Comparison of ENCODE assay signal across 15 mouse cellular contexts in the genomic region with DNA sequence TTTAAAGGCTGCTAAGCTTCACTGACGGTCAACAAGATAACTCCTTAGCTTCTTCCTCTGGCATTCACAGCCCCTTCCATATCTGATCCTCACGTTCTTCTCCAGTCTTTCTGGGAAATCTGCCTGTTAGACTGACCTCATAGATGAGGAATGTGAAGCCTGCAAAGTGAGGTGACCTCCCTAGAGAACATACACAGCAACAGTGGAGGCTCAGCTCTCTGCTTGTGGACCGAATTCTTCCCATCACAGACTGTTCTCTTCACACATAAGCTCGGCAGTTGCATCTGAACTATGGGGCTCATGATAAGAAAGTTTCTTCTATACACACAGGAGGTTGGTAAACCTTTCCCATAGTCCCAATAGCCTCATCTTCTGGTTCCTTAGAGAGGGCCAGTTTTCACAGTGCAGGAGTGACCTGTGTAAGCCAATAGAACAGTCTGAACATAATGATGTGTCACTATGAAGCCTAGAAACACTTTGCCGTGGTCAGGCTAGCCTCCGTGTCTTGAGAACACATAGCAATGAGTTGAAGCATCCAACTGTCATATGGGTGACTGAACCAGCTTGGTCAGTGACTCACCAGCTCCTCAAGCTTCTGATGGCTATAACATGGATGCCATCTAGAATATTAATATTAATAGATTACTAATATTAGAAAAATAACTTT.
A peak's percentile ranks its signal among the peaks of the same experiment; 100 is the strongest.
DNase-seq lines count a peak whose midpoint lies in the region; ATAC-seq lines count a peak whose summit lies in the region.
"Had no signal": no experiment of that assay in that cellular context is flagged by ENCODE, and none has a peak within 500 bp of the region (broad histone marks: within the 10 kb centered on the region; RNA-seq: fewer than 3 reads in every experiment).

No protein-coding gene starts in this region.

- no peaks in the 10 kb centered on the region for H3K27me3 ChIP-seq in kidney, embryonic 16.5 days (ENCODE audit: insufficient read depth, low read length)
- no peaks in the 10 kb centered on the region for H3K27me3 ChIP-seq in liver, embryonic 11.5 days (replicated peaks; ENCODE audit: control insufficient read depth, insufficient read depth, low read length)
- H3K27me3 ChIP-seq: midbrain, embryonic 12.5 days had no signal

- H3K4me2 ChIP-seq in kidney, embryonic 16.5 days (replicated peaks; ENCODE audit: low read depth, low read length) = no peak overlapping the region
- H3K4me2 ChIP-seq in liver, embryonic 11.5 days = no peak overlapping the region
- H3K4me2 ChIP-seq: midbrain, embryonic 12.5 days had no signal

- peak; percentile 56 for DNase-seq in gastrocnemius, adult 18-20 months (ENCODE audit: low spot score)
- DNase-seq in gastrocnemius, adult 8-10 months (ENCODE audit: low spot score in 2 of 2) = no peak
- DNase-seq in kidney, adult 9 months = peak; percentile 7
- DNase-seq in adipocyte (ENCODE audit: low spot score) = peak; percentile 21
- DNase-seq in mesoderm, embryonic 11.5 days (ENCODE audit: low read depth, low spot score) = peak; percentile 10
- no peak for DNase-seq in left cerebral cortex, postnatal 10 days (ENCODE audit: extremely low spot score in 1 of 2, low spot score in 2 of 2)
- DNase-seq in liver, embryonic 11.5 days (ENCODE audit: low spot score) = no peak
- DNase-seq: B cell, adult 2 months; cerebellum, adult 18-20 months had no signal

- no peaks in the 10 kb centered on the region for H3K36me3 ChIP-seq in kidney, embryonic 16.5 days (ENCODE audit: insufficient read depth, low read length)
- no peaks in the 10 kb centered on the region for H3K36me3 ChIP-seq in liver, embryonic 11.5 days (ENCODE audit: control insufficient read depth, insufficient read depth, low read length)
- H3K36me3 ChIP-seq: forebrain, embryonic 10.5 days; limb, embryonic 10.5 days; midbrain, embryonic 12.5 days had no signal

- intact Hi-C loops in left cerebral cortex, postnatal 10 days (cut with DNase I) = no loop called here

- no peak overlapping the region for H3K27ac ChIP-seq in kidney, embryonic 16.5 days (ENCODE audit: low read length)
- no peak overlapping the region for H3K27ac ChIP-seq in liver, embryonic 11.5 days (ENCODE audit: low read depth, low read length)
- H3K27ac ChIP-seq: forebrain, embryonic 10.5 days; limb, embryonic 10.5 days; midbrain, embryonic 12.5 days had no signal

- H3K4me3 ChIP-seq in kidney, embryonic 16.5 days (ENCODE audit: low read length) = no peak overlapping the region
- no peak overlapping the region for H3K4me3 ChIP-seq in liver, embryonic 11.5 days (ENCODE audit: low read depth, low read length)
- H3K4me3 ChIP-seq: forebrain, embryonic 10.5 days; limb, embryonic 10.5 days; midbrain, embryonic 12.5 days had no signal

- WGBS in kidney, embryonic 16.5 days = 71% methylated on average over 6 of the region's 6 CpGs
- WGBS in liver, embryonic 11.5 days = 49% methylated on average over 6 of the region's 6 CpGs

- ATAC-seq in kidney, embryonic 16.5 days (ENCODE audit: low FRiP score, low TSS enrichment) = no peak
- ATAC-seq in liver, embryonic 11.5 days (replicated peaks; ENCODE audit: low FRiP score) = no peak
- ATAC-seq: activated CD4-positive, CD25-positive, alpha-beta regulatory T cell, adult 4 months; inflammation-experienced regulatory T-cells, adult 6 months had no signal

- no peak overlapping the region for H3K9ac ChIP-seq in kidney, embryonic 16.5 days (replicated peaks; ENCODE audit: low read length)
- H3K9ac ChIP-seq in liver, embryonic 11.5 days (ENCODE audit: low read depth, low read length) = no peak overlapping the region
- H3K9ac ChIP-seq: midbrain, embryonic 12.5 days had no signal

- no peaks in the 10 kb centered on the region for H3K4me1 ChIP-seq in kidney, embryonic 16.5 days (ENCODE audit: insufficient read depth, low read length)
- H3K4me1 ChIP-seq in liver, embryonic 11.5 days (replicated peaks; ENCODE audit: control insufficient read depth, insufficient read depth, low read length) = no peaks in the 10 kb centered on the region
- H3K4me1 ChIP-seq: limb, embryonic 10.5 days; midbrain, embryonic 12.5 days had no signal

- H3K9me3 ChIP-seq in kidney, embryonic 16.5 days (ENCODE audit: low read length) = no peaks in the 10 kb centered on the region
- H3K9me3 ChIP-seq in liver, embryonic 11.5 days (ENCODE audit: control insufficient read depth, low read length) = no peaks in the 10 kb centered on the region
- H3K9me3 ChIP-seq: forebrain, embryonic 10.5 days; limb, embryonic 10.5 days; midbrain, embryonic 12.5 days had no signal

Comparison
In these comparisons a context has a peak if more than half of its experiments do, and no peak if none do; other contexts are left out.
1. DNase-seq: peak in gastrocnemius, adult 18-20 months (single experiment), kidney, adult 9 months (single experiment), adipocyte (single experiment) and mesoderm, embryonic 11.5 days (single experiment); none in gastrocnemius, adult 8-10 months (0 of 2), left cerebral cortex, postnatal 10 days (0 of 2) and liver, embryonic 11.5 days (single experiment).